Comparison of ENCODE assay signal across 32 mouse cellular contexts in the genomic region with DNA sequence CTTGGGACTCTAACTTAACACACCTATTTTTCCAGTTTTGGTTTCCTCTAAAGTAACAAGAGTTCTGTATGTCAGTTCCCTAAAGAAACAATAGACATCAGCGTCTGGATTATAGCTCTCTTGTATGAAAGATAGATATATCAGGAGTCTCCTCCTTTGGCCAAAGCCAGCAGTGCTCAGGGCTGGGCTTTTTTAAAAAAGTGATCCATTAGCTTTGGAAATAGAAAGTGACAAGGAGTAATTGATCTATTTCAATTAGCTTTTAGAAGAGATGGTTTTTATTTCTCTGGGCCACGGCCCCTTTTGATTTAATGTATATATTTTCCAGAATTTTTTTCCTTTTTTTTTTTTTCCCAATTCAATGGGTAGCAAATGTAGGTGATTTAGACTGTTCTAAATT. TPM values are rescaled to one million over a fixed set of nuclear protein-coding genes. Genes with fewer than 3 reads are reported as not detected.
"Had no signal": no experiment of that assay in that cellular context is flagged by ENCODE, and none has a peak within 500 bp of the region (broad histone marks: within the 10 kb centered on the region; RNA-seq: fewer than 3 reads in every experiment).

No protein-coding gene starts in this region.

- DNase-seq: kidney, adult 18-20 months; kidney, adult 9 months; kidney, postnatal 25 days; layer of hippocampus, adult 9-11 months; liver; lung, adult 2 months; lung, postnatal 14 days; lung, postnatal 4 days; right cerebral cortex, adult 18-20 months; right cerebral cortex, postnatal 14 days; right cerebral cortex, postnatal 4 days; thymus, adult 2 months; thymus, postnatal 14 days; thymus, postnatal 4 days had no signal

- ATAC-seq: liver, embryonic 12.5 days had no signal

- H3K4me3 ChIP-seq: layer of hippocampus, adult 2 months; limb, embryonic 10.5 days; limb, embryonic 13.5 days; liver, embryonic 12.5 days; liver, embryonic 15.5 days; neural tube, embryonic 12.5 days; neural tube, embryonic 15.5 days had no signal

- H3K9me3 ChIP-seq: limb, embryonic 10.5 days; limb, embryonic 13.5 days; liver, embryonic 12.5 days; liver, embryonic 15.5 days; neural tube, embryonic 12.5 days; neural tube, embryonic 15.5 days had no signal

- H3K4me2 ChIP-seq: limb, embryonic 13.5 days; liver, embryonic 12.5 days; liver, embryonic 15.5 days; neural tube, embryonic 12.5 days; neural tube, embryonic 15.5 days had no signal

- H3K36me3 ChIP-seq: limb, embryonic 10.5 days; limb, embryonic 13.5 days; liver, embryonic 12.5 days; liver, embryonic 15.5 days; neural tube, embryonic 12.5 days; neural tube, embryonic 15.5 days had no signal

- H3K27me3 ChIP-seq: limb, embryonic 13.5 days; liver, embryonic 12.5 days; liver, embryonic 15.5 days; neural tube, embryonic 12.5 days; neural tube, embryonic 15.5 days had no signal

- H3K27ac ChIP-seq: layer of hippocampus, adult 2 months; limb, embryonic 10.5 days; limb, embryonic 13.5 days; liver, embryonic 12.5 days; liver, embryonic 15.5 days; neural tube, embryonic 12.5 days; stomach, postnatal 0 days had no signal

- H3K4me1 ChIP-seq: liver, embryonic 12.5 days; liver, embryonic 15.5 days had no signal

- H3K9ac ChIP-seq: limb, embryonic 13.5 days; liver, embryonic 12.5 days; liver, embryonic 15.5 days; neural tube, embryonic 12.5 days; neural tube, embryonic 15.5 days had no signal

RNA-seq across cellular contexts. Expression of a gene that starts 11.8 kb away (rescaled TPM):
- total RNA-seq: megakaryocyte progenitor cell, adult 5-6 weeks; megakaryocyte-erythroid progenitor cell, adult 5-6 weeks had no signal

RNA-seq across cellular contexts. Expression of a gene that starts 20.4 kb away (rescaled TPM):
- total RNA-seq: layer of hippocampus, adult 2 months; layer of hippocampus, postnatal 25 days; left cerebral cortex, adult 18-20 months; left cerebral cortex, postnatal 25 days had no signal
- polyA plus RNA-seq: kidney, embryonic 16.5 days; large intestine, adult 2 months; limb, embryonic 10.5 days; limb, embryonic 13.5 days; liver, embryonic 12.5 days; liver, embryonic 15.5 days; lung, adult 2 months; lung, embryonic 16.5 days; midbrain, embryonic 14.5 days; neural tube, embryonic 12.5 days; neural tube, embryonic 15.5 days; stomach, embryonic 14.5 days; stomach, postnatal 0 days; thymus, adult 2 months had no signal
